Mouse (Mus musculus) CD8-positive naive resting alpha-beta T cell, adult 2 months (primary cell): ENCODE data around the gene Krt20.

ENCODE experiments used
- DNase-seq, 2 experiments: peaks; one replicate each; pipeline ENCODE4 v3.0.0; 2022; ENCODE audit warnings: low read depth in 2 of 2, low spot score in 2 of 2

Krt20 gene

GRCm38 (mm10) chr11:99437972-99438371 is at the start of gene Krt20:
Gene Krt20, minus strand, starts transcription at chr11:99438150.
- DNase-seq, result no peak

GRCm38 (mm10) chr11:99474981-99475380 is 37.0 kb upstream of the Krt20 start:
- no peak for DNase-seq

- DNase-seq, result no peak
Observed at GRCm38 (mm10) chr11:99473433-99473832, 35.5 kb upstream of the Krt20 start.

GRCm38 (mm10) chr11:99472405-99472804 is 34.5 kb upstream of the Krt20 start:
- no peak for DNase-seq

GRCm38 (mm10) chr11:99471946-99472345 is 34.0 kb upstream of the Krt20 start:
- DNase-seq, result no peak

- DNase-seq, result no peak
Observed at GRCm38 (mm10) chr11:99469228-99469627, 31.3 kb upstream of the Krt20 start.

GRCm38 (mm10) chr11:99468566-99468965 is 30.6 kb upstream of the Krt20 start:
- DNase-seq, result no peak

- no peak for DNase-seq
Observed at GRCm38 (mm10) chr11:99466316-99466715, 28.4 kb upstream of the Krt20 start.

GRCm38 (mm10) chr11:99464836-99465235 is 26.9 kb upstream of the Krt20 start:
- peak; percentile 25 to 50 for DNase-seq

GRCm38 (mm10) chr11:99463155-99463554 is 25.2 kb upstream of the Krt20 start:
- peak; percentile 10 to 33 for DNase-seq

GRCm38 (mm10) chr11:99461736-99462135 is 23.8 kb upstream of the Krt20 start:
- no peak for DNase-seq

GRCm38 (mm10) chr11:99458887-99459286 is 20.9 kb upstream of the Krt20 start:
- no peak for DNase-seq

- DNase-seq, result no peak
Observed at GRCm38 (mm10) chr11:99454759-99455158, 16.8 kb upstream of the Krt20 start.

- no peak for DNase-seq
Observed at GRCm38 (mm10) chr11:99454044-99454443, 16.1 kb upstream of the Krt20 start.

- DNase-seq, result no peak
Observed at GRCm38 (mm10) chr11:99448769-99449168, 10.8 kb upstream of the Krt20 start.

- DNase-seq, result no peak
Observed at GRCm38 (mm10) chr11:99441220-99441619, 3.3 kb upstream of the Krt20 start.

GRCm38 (mm10) chr11:99439465-99439864 is 1.5 kb upstream of the Krt20 start:
- no peak for DNase-seq

GRCm38 (mm10) chr11:99436625-99437024 is 1.3 kb downstream of the Krt20 start:
- no peak for DNase-seq

- no peak for DNase-seq
Observed at GRCm38 (mm10) chr11:99430670-99431069, 7.3 kb downstream of the Krt20 start.

GRCm38 (mm10) chr11:99422159-99422558 is 15.8 kb downstream of the Krt20 start, which contains the start of gene Krt12:
Gene Krt12, minus strand, starts transcription at chr11:99422259.
- no peak for DNase-seq

GRCm38 (mm10) chr11:99420586-99420985 is 17.4 kb downstream of the Krt20 start:
- no peak for DNase-seq

GRCm38 (mm10) chr11:99417819-99418218 is 20.1 kb downstream of the Krt20 start:
- no peak for DNase-seq

- no peak for DNase-seq
Observed at GRCm38 (mm10) chr11:99416902-99417301, 21.0 kb downstream of the Krt20 start.
